Mouse (Mus musculus) stomach, embryonic 15.5 days (tissue): ENCODE measurements around the gene Shq1. TPM values are rescaled to one million over a fixed set of nuclear protein-coding genes. Genes with fewer than 3 reads are reported as not detected.
A peak's percentile ranks its signal among the peaks of the same experiment; 100 is the strongest.

ENCODE experiments used
- ATAC-seq: fragments of 200-750 bp; cut with Nextera tagmentation; 2 replicates; pipeline ENCODE4 v1.8.0; 2017; ENCODE audit warnings: low read depth, moderate number of reproducible peaks, moderate TSS enrichment; ENCODE audit not compliant: insufficient read depth, low FRiP score
- H3K27ac ChIP-seq: fragments of 300-500 bp; sonication (generic); 2 replicates; pipeline ENCODE4 v1.5.1; 2015; ENCODE audit warnings: mild to moderate bottlenecking, inconsistent platforms
- H3K27me3 ChIP-seq: fragments of 300-500 bp; sonication (generic); replicated peaks from 2 replicates; pipeline ENCODE4 v1.6.1; 2015; ENCODE audit warnings: inconsistent platforms
- H3K36me3 ChIP-seq: fragments of 300-500 bp; sonication (generic); 2 replicates; pipeline ENCODE4 v1.6.1; 2015; ENCODE audit warnings: inconsistent platforms
- H3K4me1 ChIP-seq: fragments of 300-500 bp; sonication (generic); 2 replicates; pipeline ENCODE4 v1.6.1; 2015; ENCODE audit warnings: inconsistent platforms
- H3K4me2 ChIP-seq: fragments of 300-500 bp; sonication (generic); 2 replicates; pipeline ENCODE4 v1.6.1; 2015; ENCODE audit warnings: mild to moderate bottlenecking, inconsistent platforms
- H3K4me3 ChIP-seq: fragments of 300-500 bp; sonication (generic); replicated peaks from 2 replicates; pipeline ENCODE4 v1.5.1; 2015; ENCODE audit warnings: inconsistent platforms
- H3K9ac ChIP-seq: fragments of 300-500 bp; sonication (generic); 2 replicates; pipeline ENCODE4 v1.6.1; 2015; ENCODE audit warnings: inconsistent platforms
- H3K9me3 ChIP-seq: fragments of 300-500 bp; sonication (generic); 2 replicates; pipeline ENCODE4 v1.6.1; 2016; ENCODE audit warnings: inconsistent platforms
- WGBS: fragments of 180-500 bp; shearing (Covaris S2); methylation state at CpG from one replicate; pipeline ENCODE4 v1.1.7; 2015; 5-methylcytosine and 5-hydroxymethylcytosine counted together
- polyA plus RNA-seq: library from polyadenylated mRNA; unstranded; fragments of >200 nt; fragmentation: Nextera tagmentation; extraction: Ambion mirVana; gene quantifications from 2 replicates; pipeline ENCODE4 v1.2.1, GENCODE M21; 2015

The Shq1 gene
- polyA plus RNA-seq, 1 experiment from 2014 or later, result 15.6 TPM

- peak overlapping the region; percentile 90 for H3K4me2 ChIP-seq
- H3K4me1 ChIP-seq, result 0 out of 2 replicates have a peak, but pooled peaks cover 4% of the 10 kb centered on the region
- H3K36me3 ChIP-seq, result no peaks in the 10 kb centered on the region
- peak overlapping the region; percentile 58 for H3K4me3 ChIP-seq
- no peak overlapping the region for H3K9ac ChIP-seq
- no peak for ATAC-seq
- H3K9me3 ChIP-seq, result no peaks in the 10 kb centered on the region
- H3K27ac ChIP-seq, result no peak overlapping the region
- peaks cover 17% of the 10 kb centered on the region for H3K27me3 ChIP-seq
- 3% methylated on average over 15 of the region's 15 CpGs for WGBS
These were observed 34.4 kb upstream of the Shq1 start for GRCm38 (mm10) chr6:100705366-100705811.

GRCm38 (mm10) chr6:100704574-100705365, 33.8 kb upstream of the Shq1 start, which contains the start of gene Gxylt2:
Gene Gxylt2, plus strand, starts transcription at chr6:100704734.
- WGBS, result under 1% methylated on average over 76 of the region's 77 CpGs
- Histone ChIP-seq H3K9ac (peak within 1 kb of the TSS; percentile 27; the same call in 1 of the 2 replicates), H3K4me3 (peak within 1 kb of the TSS; percentile 58), H3K36me3 (no peaks in the 10 kb centered on the region), H3K4me2 (peak within 1 kb of the TSS; percentile 90), H3K4me1 (0 out of 2 replicates have a peak, but pooled peaks cover 4% of the 10 kb centered on the region), H3K27me3 (peaks cover 17% of the 10 kb centered on the region), H3K9me3 (no peaks in the 10 kb centered on the region), H3K27ac (no peak within 1 kb of the TSS)
- peak; percentile 81 for ATAC-seq

- H3K27ac ChIP-seq, result no peak overlapping the region
- 0 out of 2 replicates have a peak, but pooled peaks cover 4% of the 10 kb centered on the region for H3K4me1 ChIP-seq
- WGBS, result 28% methylated on average over 8 of the region's 8 CpGs
- no peaks in the 10 kb centered on the region for H3K9me3 ChIP-seq
- no peak for ATAC-seq
- no peaks in the 10 kb centered on the region for H3K36me3 ChIP-seq
- H3K27me3 ChIP-seq, result peaks cover 17% of the 10 kb centered on the region
- H3K4me3 ChIP-seq, result peak overlapping the region; percentile 58
- 0 out of 2 replicates have a peak overlapping the region, but pooled peaks have one; percentile 27 for H3K9ac ChIP-seq
- peak overlapping the region; percentile 90 for H3K4me2 ChIP-seq
These were observed 33.2 kb upstream of the Shq1 start for GRCm38 (mm10) chr6:100704197-100704573.

GRCm38 (mm10) chr6:100700774-100701173, 29.8 kb upstream of the Shq1 start:
- WGBS, result 69% methylated on average over 5 of the region's 5 CpGs
- Histone ChIP-seq H3K27ac (no peak overlapping the region), H3K9ac (no peak overlapping the region), H3K4me2 (no peak overlapping the region), H3K9me3 (no peaks in the 10 kb centered on the region), H3K36me3 (no peaks in the 10 kb centered on the region), H3K27me3 (peaks cover 17% of the 10 kb centered on the region), H3K4me1 (0 out of 2 replicates have a peak, but pooled peaks cover 4% of the 10 kb centered on the region), H3K4me3 (no peak overlapping the region)
- no peak for ATAC-seq

- peaks cover 16% of the 10 kb centered on the region for H3K27me3 ChIP-seq
- H3K4me2 ChIP-seq, result no peak overlapping the region
- H3K27ac ChIP-seq, result no peak overlapping the region
- no peaks in the 10 kb centered on the region for H3K36me3 ChIP-seq
- H3K9ac ChIP-seq, result no peak overlapping the region
- 76% methylated on average over 5 of the region's 5 CpGs for WGBS
- no peak for ATAC-seq
- H3K4me3 ChIP-seq, result no peak overlapping the region
- no peaks in the 10 kb centered on the region for H3K4me1 ChIP-seq
- no peaks in the 10 kb centered on the region for H3K9me3 ChIP-seq
These were observed 29.0 kb upstream of the Shq1 start for GRCm38 (mm10) chr6:100699986-100700385.

GRCm38 (mm10) chr6:100686341-100686740, 15.4 kb upstream of the Shq1 start:
- no peak for ATAC-seq
- Histone ChIP-seq H3K9me3 (no peaks in the 10 kb centered on the region), H3K4me2 (no peak overlapping the region), H3K4me1 (no peaks in the 10 kb centered on the region), H3K9ac (no peak overlapping the region), H3K27ac (no peak overlapping the region), H3K27me3 (no peaks in the 10 kb centered on the region), H3K36me3 (no peaks in the 10 kb centered on the region), H3K4me3 (no peak overlapping the region)
- 78% methylated on average over 2 of the region's 2 CpGs for WGBS

GRCm38 (mm10) chr6:100678636-100679035, 7.7 kb upstream of the Shq1 start:
- no peaks in the 10 kb centered on the region for H3K4me1 ChIP-seq
- no peaks in the 10 kb centered on the region for H3K27me3 ChIP-seq
- H3K9me3 ChIP-seq, result no peaks in the 10 kb centered on the region
- no peak overlapping the region for H3K9ac ChIP-seq
- WGBS, result 86% methylated on average over 2 of the region's 2 CpGs
- H3K4me2 ChIP-seq, result no peak overlapping the region
- H3K36me3 ChIP-seq, result no peaks in the 10 kb centered on the region
- ATAC-seq, result no peak
- no peak overlapping the region for H3K27ac ChIP-seq
- no peak overlapping the region for H3K4me3 ChIP-seq

- H3K9me3 ChIP-seq, result no peaks in the 10 kb centered on the region
- no peaks in the 10 kb centered on the region for H3K27me3 ChIP-seq
- H3K4me1 ChIP-seq, result peaks cover 1% of the 10 kb centered on the region; the same call in 1 of the 2 replicates
- 89% methylated on average over 7 of the region's 7 CpGs for WGBS
- H3K4me2 ChIP-seq, result no peak overlapping the region
- no peak overlapping the region for H3K9ac ChIP-seq
- H3K27ac ChIP-seq, result no peak overlapping the region
- ATAC-seq, result no peak
- H3K36me3 ChIP-seq, result no peaks in the 10 kb centered on the region
- no peak overlapping the region for H3K4me3 ChIP-seq
These were observed 5.5 kb upstream of the Shq1 start for GRCm38 (mm10) chr6:100676461-100676860.

GRCm38 (mm10) chr6:100674974-100675373, 4.0 kb upstream of the Shq1 start:
- ATAC-seq, result no peak
- Histone ChIP-seq H3K36me3 (no peaks in the 10 kb centered on the region), H3K9me3 (no peaks in the 10 kb centered on the region), H3K4me2 (no peak overlapping the region), H3K27me3 (no peaks in the 10 kb centered on the region), H3K4me3 (no peak overlapping the region), H3K4me1 (peaks cover 5% of the 10 kb centered on the region; the same call in 1 of the 2 replicates), H3K9ac (no peak overlapping the region), H3K27ac (no peak overlapping the region)
- 20% methylated on average over 6 of the region's 6 CpGs for WGBS

GRCm38 (mm10) chr6:100671401-100671800, 444 bp upstream of the Shq1 start:
- no peak overlapping the region for H3K27ac ChIP-seq
- peak overlapping the region; percentile 88 for H3K4me3 ChIP-seq
- H3K9ac ChIP-seq, result no peak overlapping the region
- no peak for ATAC-seq
- no peaks in the 10 kb centered on the region for H3K27me3 ChIP-seq
- H3K36me3 ChIP-seq, result no peaks in the 10 kb centered on the region
- H3K4me2 ChIP-seq, result peak overlapping the region; percentile 85
- 6% methylated on average over 7 of the region's 7 CpGs for WGBS
- peaks cover 5% of the 10 kb centered on the region; the same call in 1 of the 2 replicates for H3K4me1 ChIP-seq
- no peaks in the 10 kb centered on the region for H3K9me3 ChIP-seq

- H3K27me3 ChIP-seq, result no peaks in the 10 kb centered on the region
- no peaks in the 10 kb centered on the region for H3K36me3 ChIP-seq
- H3K27ac ChIP-seq, result 0 out of 2 replicates have a peak overlapping the region, but pooled peaks have one; percentile 13
- ATAC-seq, result peak; percentile 70; the same call in 1 of the 2 replicates
- under 1% methylated on average over 32 of the region's 32 CpGs for WGBS
- H3K9ac ChIP-seq, result peak overlapping the region; percentile 57
- H3K4me1 ChIP-seq, result peaks cover 5% of the 10 kb centered on the region; the same call in 1 of the 2 replicates
- peak overlapping the region; percentile 88 for H3K4me3 ChIP-seq
- peak overlapping the region; percentile 85 for H3K4me2 ChIP-seq
- H3K9me3 ChIP-seq, result no peaks in the 10 kb centered on the region
These were observed 551 bp downstream of the Shq1 start for GRCm38 (mm10) chr6:100670370-100670841.

- H3K4me1 ChIP-seq, result peaks cover 5% of the 10 kb centered on the region; the same call in 1 of the 2 replicates
- H3K27me3 ChIP-seq, result no peaks in the 10 kb centered on the region
- H3K4me2 ChIP-seq, result no peak overlapping the region
- WGBS, result 63% methylated on average over 2 of the region's 2 CpGs
- H3K27ac ChIP-seq, result no peak overlapping the region
- no peak overlapping the region for H3K4me3 ChIP-seq
- no peak for ATAC-seq
- H3K9ac ChIP-seq, result no peak overlapping the region
- no peaks in the 10 kb centered on the region for H3K9me3 ChIP-seq
- H3K36me3 ChIP-seq, result peaks cover 5% of the 10 kb centered on the region
These were observed 2.1 kb downstream of the Shq1 start for GRCm38 (mm10) chr6:100668858-100669257.
